Mouse (Mus musculus) spleen, postnatal 4 days (tissue): ENCODE results near the gene Iqca.

Experiments
- DNase-seq, 2 experiments: peaks; one replicate each; pipeline ENCODE4 v3.0.0; 2022; ENCODE audit warnings: low spot score in 2 of 2

The Iqca gene

DNA sequence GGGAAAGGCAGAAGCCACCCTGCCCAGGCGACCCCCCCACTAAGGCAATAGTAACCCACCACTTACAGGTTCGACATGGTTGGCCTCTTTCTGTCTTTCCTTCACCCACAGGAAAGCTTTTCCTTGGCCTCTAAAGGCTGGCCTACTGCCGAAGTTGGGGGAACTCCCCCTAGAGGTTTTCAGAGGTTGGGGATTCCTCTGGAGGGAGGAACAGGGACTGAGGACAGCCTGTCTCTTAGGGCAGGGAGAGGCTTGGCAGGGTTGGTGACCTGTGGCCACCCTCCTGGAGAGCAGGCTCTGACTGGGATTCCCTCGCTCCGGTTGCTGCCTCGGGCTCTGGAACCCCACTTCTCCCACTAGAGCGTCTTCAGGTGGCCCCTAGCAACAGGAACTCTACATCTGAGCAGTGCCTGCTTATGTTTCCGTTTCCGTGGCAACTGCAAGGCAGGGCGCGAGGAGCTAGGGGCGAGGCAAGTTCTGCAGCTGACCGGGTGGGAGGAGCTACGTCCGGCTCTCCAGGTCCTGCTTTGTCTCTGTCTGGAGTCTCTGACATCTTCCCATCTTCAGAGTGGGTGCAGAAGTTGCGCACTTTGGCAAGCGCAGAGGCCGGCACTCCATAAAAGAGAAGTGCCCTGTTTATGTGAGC lies at the start of gene Iqca:
TSS of gene Iqca (minus strand) at position 303 of the 646 bp plus-strand sequence.
- DNase-seq, result peak; percentile 43 to 73

DNA sequence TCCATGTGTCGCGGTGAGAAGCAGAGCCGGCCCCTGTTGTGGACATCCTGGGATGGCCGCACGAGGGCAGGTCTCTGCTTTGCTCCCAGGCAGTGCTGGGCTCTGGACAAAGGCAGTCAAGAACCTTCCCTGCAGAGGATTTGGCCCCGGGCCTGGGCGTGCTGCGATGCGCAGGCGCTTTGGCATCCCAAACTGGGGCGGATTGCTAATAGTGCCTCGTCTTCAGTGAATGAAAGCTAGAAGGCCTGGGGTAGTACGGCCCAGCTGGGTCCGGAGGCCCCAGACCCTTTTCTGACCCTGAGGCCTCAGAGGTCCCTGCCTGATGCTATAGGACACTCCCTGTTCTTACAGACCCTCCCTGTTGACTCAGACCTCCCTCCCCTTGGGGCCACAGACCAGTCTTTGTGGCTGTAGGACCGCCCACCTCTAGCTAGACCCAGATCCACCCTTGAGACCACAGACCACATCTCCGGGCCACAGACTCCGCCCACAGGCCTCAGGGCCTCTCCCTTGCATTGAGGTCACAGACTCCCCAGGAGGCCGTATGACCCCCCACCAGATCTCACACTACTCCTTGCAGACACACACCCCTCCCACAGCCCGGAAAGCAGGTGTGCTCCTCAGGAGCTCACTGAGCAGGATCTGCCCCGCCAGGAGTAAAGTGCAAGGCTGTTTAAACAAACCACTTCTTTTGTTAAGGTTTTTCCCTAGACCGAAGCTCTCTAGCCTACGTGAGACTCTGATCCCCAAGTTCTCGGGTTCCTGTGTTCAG lies 49.2 kb upstream of the Iqca start:
- DNase-seq, result peak in 1 of 2 experiments; percentile 16

DNA sequence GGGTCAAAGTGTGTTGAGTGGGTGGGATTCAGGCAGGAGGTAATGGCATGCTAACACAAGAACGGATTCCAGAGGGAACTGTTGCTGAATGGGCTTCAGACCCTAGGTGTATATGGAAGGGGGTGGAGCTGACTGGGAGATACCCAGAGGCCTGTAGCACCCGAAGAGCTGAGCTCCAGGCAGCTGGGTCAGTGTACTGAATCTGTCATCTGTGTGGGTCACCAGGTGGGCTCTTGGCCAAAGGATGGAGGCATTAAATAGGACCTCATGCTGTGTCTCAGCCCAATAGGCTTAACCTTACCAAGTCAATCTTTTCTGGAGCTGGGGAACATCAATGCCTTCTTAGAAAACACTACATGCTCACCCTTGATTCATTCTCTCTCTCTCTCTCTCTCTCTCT lies 48.5 kb upstream of the Iqca start:
- no peak for DNase-seq

DNA sequence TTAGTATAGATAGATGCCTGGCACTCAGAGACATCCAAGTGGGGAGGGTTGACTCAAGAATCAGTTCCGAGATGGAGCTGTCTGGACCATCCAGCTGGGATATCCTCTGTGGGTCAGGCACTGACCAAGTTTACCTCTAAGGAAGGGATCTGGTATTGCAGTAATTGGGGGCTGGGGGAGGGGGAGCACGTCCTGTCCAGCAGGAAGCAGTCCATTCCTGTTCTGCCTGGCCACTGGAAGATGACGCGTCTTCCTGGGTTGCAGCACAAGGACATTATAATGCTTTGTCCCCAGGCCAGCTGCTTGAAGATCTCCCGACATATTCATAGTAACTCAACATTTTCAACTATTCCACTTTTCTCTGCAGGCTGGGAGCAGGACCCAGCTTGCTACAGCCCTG lies 48.0 kb upstream of the Iqca start:
- no peak for DNase-seq

DNA sequence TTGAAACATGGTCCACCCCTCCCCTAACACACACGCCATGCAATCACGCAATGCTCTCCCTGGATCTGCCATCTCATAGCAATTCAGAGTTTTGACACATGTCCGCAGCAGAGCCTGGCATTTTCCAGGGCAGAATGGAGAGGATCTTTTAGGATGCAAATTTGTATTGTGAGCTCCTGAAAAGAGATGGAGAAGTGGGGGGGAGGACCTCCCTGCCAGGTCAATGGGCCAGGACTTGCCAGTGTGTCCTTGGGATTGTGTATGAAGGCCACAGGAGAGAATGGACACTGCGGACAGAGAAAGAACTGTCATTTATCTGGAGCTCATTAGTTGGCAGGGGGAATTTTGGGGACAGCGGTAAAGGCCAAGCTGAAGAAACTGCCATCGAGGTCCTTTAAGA lies 35.8 kb upstream of the Iqca start:
- no peak for DNase-seq

DNA sequence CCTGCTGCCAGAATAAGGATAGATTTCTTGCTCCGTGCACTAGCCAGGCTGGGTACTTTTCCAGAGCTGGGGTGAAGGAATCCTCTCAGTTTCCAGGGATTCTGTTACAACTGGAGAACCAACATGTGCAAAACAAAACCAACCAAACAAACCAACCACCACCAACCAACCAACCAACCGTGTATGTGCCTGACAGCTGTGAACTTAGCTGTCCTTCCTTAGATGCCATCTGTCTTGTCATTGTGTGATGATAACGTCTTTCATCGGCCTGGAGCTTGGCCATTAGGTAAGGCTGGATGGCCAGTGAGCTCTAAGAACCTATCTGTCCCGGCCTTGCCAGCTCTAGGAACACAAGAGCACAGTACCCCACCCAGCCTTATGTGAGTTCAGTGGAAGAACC lies 33.7 kb upstream of the Iqca start:
- DNase-seq, result no peak

DNA sequence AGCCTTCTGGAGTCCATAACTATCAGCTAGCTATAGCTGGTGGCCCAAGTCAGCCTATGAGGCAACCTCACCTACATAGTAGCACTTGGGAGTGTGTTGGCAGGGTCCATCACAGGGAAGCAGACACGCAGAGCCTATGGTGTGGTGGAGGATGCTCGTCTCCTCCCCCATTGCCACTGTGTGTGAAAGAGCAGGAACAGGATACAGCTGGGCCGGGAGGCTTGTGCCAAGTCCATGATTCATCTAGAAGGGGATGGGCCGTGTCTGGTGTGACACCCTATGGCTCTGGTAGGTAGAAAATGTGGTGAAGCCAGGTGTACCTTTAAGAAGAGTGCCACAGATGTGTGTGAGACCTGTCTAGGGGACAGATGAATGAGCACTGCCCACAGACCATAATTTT lies 33.0 kb upstream of the Iqca start:
- no peak for DNase-seq

DNA sequence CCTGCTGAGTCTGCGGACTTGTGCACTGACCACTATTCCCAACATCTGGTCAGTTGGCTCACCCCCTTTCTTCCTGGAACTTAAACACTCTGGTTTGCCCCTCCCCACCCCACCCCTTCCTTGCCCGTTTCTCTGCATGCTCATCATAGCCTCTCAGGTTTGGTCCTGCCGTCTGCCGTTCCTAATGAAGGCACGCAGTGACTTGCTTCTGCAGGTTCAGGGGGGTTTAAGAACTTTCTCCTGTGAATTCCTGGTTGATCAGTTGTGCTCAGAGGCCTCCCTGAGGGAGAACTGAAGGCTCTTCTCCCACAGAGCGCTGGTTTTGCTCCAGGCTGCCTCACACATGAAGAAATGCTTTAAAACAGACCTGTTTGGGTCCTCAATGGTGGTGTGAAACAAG lies 30.4 kb upstream of the Iqca start:
- no peak for DNase-seq

DNA sequence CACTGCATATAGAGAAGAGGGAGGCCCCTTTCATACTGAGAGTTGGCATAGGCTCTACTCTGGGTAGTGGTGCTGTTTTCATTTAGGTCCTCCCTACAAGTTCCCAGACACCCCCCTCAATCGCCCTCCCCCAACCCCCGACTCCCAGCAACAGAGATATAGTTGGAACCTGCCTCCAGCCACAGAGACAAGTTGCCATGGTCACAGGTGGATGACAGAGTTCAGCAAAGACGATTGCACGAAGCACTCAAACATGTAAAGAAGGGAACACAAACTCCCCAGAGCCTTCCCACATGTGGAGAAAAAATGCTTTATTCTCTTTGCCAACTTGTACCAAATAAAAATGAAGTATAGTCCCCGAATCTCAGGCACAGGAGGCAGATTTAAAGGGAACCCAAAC lies 29.3 kb upstream of the Iqca start:
- no peak for DNase-seq

DNA sequence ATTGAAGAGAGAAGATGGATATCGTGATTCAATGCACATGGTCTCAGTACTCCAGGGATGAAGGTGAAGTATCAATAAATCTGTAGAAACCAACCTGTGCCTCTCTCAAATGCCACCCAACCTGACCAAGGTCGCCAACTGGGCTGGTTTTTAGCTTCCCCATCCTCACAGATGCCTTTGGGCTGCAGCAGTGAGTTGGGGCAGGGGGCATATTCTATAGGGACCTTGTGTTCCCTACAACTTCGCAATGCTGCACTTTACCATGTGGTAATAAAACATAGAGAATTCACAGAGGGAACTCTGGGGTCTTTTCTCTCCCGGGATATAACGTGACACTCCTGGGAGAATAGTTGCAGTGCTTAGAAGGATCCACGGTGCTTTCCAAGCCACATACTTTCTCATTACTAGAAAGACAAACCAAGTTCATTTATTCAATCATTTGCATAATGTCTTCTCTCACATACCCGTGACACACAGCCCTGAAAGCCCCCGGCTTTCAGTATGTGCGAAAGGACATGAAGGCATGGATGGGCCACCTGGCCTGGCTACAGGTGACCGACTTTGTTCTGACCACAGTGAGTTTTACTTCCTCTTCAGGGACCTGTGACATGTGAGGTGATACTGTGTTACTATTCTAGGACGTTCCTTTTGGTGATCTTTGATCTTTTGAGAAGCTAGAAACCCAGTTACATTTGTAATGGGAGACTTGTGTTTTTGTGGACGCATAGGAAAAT lies 27.9 kb upstream of the Iqca start:
- peak in 1 of 2 experiments; percentile 20 for DNase-seq

DNA sequence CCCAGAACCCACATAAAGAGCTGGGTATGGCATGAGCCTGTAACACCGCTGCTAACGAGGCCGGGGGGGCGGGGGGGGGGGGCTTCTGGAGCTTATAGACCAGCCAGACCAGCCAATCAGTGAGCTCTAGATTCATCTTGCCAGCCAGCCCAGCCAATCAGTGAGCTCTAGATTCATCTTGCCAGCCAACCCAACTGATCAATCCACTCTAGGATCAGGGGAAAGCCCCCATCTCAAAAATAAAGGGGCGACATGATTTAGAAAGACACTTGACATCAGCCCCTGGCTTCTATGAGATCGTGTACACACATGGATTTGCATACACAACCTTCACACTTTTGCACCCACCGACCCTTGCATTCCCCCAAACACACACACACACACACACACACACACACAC lies 27.3 kb upstream of the Iqca start:
- no peak for DNase-seq

DNA sequence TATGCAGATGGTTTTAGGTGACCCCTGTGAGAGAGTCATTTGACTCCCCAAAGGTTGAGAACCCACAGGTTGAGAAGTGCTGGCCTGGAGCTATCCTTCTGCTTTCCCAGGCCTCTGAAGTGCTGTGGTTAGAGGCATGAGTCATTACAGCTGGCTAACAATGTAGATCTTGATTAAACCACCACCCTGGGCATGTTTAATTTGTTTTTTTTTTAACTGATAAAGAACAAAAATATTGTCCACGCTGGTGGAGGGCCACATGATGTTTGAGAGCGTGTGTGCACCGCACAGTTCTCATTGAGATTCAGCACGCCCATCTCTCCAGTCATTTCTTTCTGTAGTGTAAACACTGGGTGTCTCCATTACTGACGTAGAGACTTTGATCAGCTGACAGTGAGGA lies 24.8 kb upstream of the Iqca start:
- DNase-seq, result no peak

DNA sequence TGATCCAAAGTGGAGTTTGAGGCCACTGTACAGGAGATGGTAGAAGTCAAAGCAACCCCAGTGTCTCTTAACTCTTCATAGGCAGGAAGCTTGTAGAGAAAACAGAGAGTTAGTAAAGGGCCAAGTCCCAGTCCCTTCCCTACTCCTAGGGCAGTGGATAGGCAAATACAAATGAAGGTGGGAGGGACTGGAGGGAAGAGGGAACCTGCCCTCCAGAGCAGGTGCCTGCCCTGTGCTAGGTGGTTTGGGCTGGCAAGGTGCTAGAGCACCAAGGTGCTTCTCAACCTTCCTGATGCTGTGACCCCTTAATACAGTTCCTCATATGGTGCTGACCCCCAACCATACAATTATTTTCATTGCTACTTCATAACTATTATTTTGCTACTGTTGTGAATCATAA lies 24.4 kb upstream of the Iqca start:
- DNase-seq, result no peak

DNA sequence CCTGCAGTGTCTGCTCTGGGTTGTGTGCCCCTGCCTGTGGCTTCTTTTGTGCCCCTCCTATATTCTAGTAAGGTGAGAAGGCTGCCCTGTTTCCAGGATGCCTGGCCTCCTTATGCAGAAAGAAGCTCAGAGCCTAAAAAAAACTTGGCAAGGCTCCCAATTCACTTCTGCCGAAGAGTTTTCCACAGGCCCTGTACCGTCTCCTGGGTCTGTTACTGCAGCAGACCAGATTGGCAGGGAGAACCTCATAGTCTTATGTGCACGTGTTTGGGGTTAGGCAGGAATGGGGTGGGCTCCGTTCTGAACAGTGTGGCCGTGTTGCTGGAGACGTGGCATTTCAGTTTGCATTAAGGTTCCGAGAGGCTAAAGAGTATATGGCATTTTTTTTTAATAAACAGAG lies 23.0 kb upstream of the Iqca start:
- no peak for DNase-seq

DNA sequence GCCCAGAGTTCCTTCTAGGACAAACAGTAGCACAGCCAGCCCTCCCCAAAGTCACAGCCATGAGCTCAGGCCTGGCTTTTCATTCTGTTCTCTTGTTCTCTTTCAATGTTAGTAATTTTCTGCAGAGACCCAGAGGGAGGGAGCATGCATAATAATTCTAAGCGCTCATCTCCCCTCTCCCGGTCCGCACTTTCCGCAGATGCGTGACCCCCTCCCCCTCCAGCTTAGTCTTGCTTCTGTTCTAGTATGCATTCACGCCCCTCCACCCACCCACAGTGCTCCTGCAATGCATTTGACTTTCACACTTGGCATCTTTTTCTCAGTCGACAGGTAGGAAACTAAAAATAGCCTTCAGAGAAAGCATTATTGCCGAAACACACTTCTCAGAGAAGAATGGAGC lies 21.1 kb upstream of the Iqca start:
- DNase-seq, result no peak

DNA sequence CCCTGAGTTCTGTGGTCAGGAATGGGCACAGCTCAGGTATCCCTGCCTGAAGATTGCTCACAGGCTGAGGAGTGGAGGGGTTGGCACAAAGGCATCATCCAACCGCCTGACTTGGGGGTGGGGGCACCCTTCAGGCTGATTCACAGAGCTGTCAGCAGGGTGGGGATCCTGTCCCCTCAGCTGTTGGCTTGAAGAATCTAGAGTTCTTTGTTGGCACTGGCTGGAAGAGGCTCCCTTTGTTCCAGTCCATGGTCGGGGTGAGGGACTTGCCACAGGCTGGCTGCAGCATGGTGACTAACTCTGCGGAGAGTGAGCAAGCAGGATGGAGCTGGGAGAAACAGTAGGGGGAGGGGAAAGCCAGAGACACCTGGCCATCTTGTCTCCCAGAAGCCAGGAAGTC lies 11.1 kb upstream of the Iqca start:
- no peak for DNase-seq

DNA sequence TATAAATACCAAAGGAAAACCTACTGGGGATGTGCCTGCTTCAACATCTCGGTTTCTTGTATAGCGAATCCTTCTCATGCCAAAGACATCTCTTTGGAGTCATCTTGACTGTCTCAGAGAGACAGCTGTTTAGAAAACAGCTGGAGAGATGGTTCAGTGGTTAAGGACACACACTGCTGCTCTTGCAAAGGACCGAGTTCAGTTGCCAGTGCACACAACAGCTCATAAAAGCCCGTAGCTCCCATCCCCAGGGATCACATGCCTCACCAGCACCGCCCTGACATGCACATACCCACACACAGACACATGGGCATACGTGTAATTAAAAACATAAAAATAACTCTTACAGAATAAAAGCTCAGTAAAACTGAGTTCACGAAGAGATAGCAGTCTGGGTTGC lies 10.0 kb upstream of the Iqca start:
- no peak for DNase-seq

DNA sequence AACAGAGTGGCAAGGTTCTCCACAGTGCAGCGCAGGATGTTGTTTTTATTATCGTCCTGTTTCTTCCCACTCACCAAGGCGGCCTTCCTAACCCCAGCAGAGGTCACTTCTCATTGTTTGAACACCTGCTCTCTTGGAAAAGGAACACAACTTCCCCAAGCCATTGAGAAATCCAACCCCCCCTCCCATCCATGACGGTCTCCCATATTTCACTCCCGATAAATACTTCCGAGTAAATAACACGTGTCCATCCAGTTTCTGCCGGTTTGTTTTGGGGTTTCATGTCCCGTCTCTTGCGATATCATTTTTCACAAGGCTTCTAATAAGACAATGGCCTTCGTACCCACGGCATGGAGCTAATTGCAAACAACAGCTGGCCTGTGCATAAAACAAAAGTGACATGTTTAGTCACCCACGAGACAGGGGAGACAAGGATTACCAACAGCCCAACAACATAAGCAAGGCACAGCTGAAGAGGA lies 9.2 kb upstream of the Iqca start:
- no peak for DNase-seq

DNA sequence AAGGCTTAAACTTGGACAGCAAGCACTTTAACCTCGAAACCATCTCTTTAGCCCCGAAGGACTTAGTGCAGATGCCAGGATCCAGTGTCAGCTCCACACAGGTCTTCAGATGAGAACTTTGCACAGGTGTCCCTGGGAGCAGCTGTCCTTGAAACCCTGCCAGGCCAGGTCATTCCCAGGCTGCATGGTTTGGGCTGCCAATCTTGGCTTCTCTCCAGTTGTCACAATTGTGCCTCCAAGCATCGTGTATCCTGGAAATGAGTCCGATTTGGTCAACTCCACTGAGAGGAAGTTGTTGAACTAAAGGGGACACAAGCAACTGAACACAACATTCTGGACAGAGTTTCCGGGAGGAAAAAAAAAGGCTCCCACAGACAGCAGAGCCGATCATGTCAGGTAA lies 8.4 kb upstream of the Iqca start:
- DNase-seq, result no peak

DNA sequence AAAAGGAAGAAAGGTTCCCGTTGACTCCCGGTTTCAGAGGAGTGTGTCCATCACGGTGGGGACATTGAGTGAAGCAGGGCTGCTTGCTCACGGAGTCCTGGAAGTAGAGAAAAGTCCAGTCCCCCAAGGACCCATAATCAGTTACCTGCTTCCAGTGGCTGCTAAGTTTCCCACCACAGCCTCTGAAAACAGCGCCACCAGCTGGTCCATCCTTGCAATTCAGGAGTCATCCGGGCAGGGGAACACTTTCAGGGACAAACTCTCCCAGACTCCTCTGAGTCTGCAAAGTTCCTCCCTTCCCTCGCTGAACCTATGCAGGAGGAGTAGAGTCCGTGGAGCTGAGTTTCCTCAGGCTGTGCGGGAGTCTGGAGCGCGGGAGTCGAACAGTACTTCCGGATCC lies 6.7 kb upstream of the Iqca start:
- DNase-seq, result no peak

DNA sequence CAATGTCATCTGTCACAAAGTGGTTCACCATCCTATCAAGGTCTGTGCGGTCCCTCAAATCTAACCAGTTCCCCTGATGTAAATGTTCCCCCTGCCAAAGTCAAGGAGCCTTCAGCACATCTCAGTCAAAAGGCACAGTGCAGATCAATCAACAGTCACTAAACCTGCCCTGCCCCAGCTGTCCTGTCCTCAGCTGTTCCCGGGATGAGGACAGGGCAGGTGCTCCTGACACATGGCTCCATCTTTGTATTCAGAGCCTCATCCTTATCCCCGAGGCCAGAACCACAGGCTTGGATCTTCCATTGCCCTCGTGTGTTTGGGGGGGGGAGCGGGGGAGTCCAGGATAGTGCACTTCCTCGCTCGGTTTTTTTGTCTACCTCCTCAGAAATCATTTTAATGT lies 3.4 kb upstream of the Iqca start:
- DNase-seq, result no peak

DNA sequence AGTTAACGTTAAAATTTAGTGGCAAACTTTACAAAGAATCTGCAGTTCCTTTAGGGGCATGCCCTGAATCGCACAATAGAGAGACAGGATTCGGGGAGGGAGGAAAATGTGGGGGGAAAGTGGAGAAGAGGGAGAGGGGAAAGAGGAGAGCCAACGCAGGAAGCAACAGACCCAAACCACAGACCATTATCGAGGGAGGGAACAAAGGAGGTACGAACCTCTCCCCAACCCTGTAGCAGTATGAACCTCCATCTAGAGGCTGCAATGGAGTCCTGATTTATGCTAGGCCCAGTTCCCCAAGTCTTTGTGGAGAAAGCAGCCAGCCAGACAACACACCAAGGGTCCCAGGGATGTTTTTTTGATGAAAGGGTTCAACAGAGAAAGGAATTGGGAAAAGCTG lies 586 bp upstream of the Iqca start:
- DNase-seq, result no peak

DNA sequence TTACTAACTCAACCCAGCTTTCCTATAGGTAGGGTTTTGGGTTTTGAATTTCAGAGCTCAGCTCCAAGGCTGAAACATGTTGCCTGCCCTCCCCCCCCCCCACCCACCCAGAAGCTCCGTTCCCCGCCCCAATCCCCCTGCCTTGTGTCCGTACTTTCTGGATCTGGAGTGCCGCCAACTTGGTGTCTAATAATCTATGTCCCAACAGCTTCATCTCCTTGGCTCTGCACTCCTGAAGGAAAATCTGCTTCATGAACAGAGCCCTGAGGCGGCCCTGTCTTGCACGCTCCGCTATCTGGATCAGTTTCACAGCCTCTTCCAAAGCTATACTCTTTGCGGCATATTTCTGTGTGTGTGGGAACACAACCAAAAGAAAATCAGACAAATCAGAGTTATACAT lies 13.5 kb downstream of the Iqca start:
- DNase-seq, result no peak
